Mouse (Mus musculus) small intestine, adult 2 months (tissue): ENCODE measurements around the gene Esrrg.

ENCODE experiments used
- CTCF ChIP-seq: fragments of 200-500 bp; IDR thresholded peaks from 2 replicates; pipeline ENCODE4 v1.5.1; 2012; ENCODE audit warnings: low read depth, mild to moderate bottlenecking, control low read depth, inconsistent platforms, low read length, moderate library complexity, mixed read lengths; ENCODE audit not compliant: insufficient replicate concordance, insufficient read length; ENCODE audit errors: extremely low read depth
- POLR2A ChIP-seq: fragments of 200-500 bp; IDR thresholded peaks from 2 replicates; pipeline ENCODE4 v1.6.1; 2012; ENCODE audit warnings: low read depth, mild to moderate bottlenecking, control low read depth, inconsistent platforms, low read length, moderate library complexity

GRCm38 (mm10) chr1:187651688-187652241, 43.2 kb downstream of the Esrrg start:
- no peak for TF ChIP-seq CTCF
- no peak; the same call in 1 of the 2 replicates for TF ChIP-seq POLR2A
